Mouse (Mus musculus) liver, postnatal 0 days (tissue): ENCODE results near the gene Slc13a3.

Source experiments
- CTCF ChIP-seq: sonication (generic); IDR thresholded peaks from 2 replicates; pipeline ENCODE4 v1.5.1; 2016; ENCODE audit warnings: antibody characterized with exemption, low read depth
- EP300 ChIP-seq: IDR thresholded peaks from 2 replicates; pipeline ENCODE4 v1.6.1; 2016; ENCODE audit warnings: antibody characterized with exemption, low read depth, mild to moderate bottlenecking

- TF ChIP-seq CTCF = no peak
- TF ChIP-seq EP300 = no peak
These were observed 59.1 kb downstream of the Slc13a3 start for GRCm38 (mm10) chr2:165413884-165414283.
